Mouse (Mus musculus) cerebellum, adult (tissue): ENCODE measurements around the gene Pitpnm2.
"Not testable (repeated sequence)": the region's sequence is repeated elsewhere in the genome, so short reads cannot be mapped to it uniquely, and the experiment has no call there.

Experiments used
- ATAC-seq: cut with Nextera tagmentation; 2 replicates; pipeline ENCODE4 v1.9.2; 2017; ENCODE audit warnings: mild to moderate bottlenecking, moderate library complexity, mixed read lengths; ENCODE audit not compliant: insufficient number of reproducible peaks, low FRiP score, low TSS enrichment

The Pitpnm2 gene

DNA sequence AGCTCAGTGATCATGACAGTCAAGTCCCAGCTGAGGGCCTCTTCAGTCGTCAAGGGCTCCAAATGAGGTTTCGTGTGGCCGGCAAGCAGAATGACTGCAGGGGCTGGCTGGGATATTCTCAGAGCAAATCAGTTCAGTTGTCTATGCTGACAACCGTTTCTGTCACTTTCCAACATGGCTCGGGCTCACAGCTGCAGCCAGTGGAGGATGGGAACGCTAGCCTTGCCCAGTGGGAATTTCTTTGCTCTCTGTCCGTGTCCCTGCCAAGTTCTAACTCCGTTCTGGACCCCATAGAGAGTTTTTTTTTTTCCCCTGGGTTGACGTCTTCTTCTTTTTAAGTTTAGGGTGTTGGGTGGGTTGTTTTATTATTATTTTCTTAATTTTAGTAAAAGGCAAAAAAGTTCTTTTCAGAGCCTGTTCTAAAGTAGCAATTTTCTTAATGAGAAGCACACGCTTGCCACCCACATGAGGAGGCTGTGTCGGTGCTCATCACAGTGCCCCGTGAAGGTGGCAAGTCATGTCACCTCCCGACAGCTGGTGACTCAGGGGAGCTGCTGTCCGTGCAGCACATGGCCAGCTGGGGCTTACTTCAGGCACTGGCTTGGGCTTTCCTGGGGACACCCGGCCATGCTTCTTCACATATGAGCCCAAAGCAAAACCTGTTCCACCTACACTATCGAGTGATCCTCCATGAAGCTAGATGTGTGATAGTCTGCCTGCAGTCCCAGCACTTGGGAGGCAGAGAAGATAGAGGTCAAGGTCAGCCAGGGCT, 25.1 kb downstream of the Pitpnm2 start:
- ATAC-seq, result no peak

DNA sequence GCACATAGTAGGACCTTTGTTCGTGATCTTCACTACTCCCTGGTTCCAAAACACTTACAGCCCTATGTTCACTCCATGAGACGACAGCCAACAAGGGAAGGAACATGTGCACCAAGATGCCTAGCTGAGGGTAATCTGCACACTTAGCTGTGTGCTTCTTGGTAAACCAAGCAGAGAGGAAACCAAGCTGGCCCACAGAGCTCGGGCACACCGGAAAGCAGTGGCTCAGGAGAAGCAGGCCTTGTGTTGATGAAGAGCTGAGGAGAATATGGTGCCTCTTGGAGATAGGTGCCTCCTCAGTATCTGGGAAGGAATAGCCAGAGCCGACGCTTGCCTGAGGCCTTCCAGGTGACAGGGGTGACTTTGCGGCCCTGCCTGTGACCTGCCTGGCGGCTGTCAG, 26.0 kb downstream of the Pitpnm2 start:
- no peak for ATAC-seq

DNA sequence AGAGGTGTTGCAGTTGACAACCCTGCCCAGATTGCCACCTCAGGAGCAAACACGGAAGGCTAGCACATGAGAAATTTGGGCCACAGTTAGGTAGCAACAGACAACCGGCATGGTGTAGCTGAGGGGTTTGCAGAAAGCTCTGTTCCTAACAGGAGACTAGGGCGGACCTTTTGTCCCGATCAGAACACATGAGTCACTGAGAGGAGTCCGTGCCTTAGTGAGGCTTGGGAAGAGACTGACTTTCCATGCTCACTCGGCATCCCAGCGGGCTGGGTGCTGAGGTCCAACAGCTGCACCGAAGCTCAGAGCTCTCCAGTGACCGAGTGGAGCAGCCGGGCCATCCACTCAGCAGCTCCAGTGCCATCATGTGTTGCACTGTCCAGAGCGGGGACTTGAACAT, 26.9 kb downstream of the Pitpnm2 start:
- ATAC-seq, result no peak

DNA sequence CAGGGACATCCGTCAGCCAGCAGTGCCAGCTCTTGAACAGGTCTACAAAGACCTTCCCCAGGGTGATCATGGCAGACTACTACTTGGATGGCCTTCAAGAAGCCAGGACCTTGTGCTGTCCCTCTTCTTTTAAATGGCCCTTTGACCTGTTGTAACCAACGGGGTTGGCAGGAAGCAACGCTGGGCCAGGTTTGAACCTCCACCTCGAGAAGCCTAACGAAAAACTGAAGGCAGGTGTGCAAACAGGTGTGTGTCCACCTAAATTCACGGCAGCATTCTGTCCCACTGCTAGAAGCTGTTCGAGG, 27.9 kb downstream of the Pitpnm2 start:
- ATAC-seq, result no peak

DNA sequence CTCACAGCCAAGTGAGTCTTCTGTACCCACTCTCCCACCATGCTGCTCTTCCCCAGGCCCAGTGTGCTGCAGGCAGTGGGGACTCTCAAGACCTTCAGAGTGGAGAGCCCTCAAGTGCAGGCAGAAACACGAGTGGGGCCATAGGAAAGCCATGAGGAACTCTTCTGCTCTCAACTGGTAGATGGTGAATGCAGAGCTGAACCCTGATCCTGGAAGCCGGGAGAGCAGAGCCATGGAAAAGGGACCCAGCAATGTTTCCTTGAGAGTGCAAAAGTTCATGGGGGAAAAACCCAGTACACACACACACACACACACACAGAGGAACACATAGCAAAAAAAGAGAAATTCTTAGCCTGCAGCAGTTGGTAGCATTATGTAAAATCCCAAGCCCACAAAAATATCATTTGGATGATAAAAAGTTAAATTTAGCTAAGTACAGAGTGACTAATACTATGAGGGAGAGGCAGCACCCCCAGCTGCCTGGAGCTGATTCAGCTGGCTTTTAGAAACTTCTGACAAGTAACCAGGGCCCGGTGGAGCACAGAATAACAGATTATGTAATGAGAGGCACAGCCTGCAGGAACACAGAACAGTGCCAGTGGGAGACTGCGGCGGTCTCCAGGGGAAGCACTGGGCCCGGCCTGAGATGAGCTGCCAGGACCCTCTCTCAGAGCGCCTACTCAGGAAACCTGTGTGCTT, 28.4 kb downstream of the Pitpnm2 start:
- ATAC-seq, result peak; percentile 45; the same call in 1 of the 2 replicates

DNA sequence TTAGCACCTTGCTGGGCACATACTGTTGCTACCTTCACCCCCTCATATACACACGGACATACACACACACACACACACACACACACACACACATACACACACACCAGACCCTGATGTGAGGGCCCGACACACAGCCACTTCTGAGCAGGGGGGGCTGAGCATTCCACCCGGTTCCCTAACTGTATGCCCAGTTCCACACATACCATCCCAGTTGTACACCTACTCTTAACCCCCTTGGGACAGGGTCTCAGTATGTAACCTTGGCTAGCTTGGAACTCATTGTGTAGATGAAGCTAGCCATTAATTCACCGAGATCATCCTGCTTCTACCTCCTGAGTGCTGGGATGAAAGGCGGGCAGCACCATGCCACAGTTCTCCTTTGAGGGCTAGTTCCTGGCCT, 29.0 kb downstream of the Pitpnm2 start:
- no peak for ATAC-seq

DNA sequence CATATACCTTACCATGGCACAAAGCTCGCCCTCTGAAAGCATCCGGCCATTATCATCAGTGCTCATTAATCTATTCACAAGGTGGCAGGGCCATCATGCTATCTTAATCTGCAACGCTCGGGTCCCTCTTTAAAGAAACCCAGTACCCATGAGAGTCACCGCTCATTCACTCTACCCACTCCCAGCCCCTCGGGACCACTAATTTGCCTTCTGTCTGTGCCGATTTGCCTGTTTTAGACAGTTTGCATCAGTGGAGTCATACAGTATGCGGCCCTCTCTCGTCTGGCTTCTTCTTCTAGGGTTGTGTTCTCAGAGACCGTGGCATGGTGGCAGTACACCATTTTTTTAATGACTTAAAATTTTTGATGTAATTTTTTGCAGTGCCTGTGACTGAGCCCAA, 30.1 kb downstream of the Pitpnm2 start:
- no peak for ATAC-seq

DNA sequence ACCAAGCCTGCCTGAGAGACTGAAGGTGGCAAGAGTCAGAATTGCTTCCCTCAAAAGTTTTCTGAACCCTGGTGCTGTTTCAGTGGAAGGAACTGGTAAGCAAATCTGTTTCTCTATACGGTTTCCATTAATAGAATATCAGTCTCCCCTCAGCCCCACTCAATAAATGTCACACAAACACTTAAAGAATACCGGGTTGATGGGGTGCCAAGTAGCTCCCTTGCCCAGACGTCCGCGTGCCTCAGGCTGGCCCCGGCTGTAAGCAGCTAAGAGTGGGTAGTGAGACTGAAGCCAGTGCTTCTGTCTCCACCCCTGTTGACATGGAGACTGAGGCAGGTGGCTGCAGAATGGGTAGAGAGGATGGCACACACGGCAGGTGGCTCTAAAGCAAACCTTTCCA, 30.6 kb downstream of the Pitpnm2 start:
- ATAC-seq, result no peak

DNA sequence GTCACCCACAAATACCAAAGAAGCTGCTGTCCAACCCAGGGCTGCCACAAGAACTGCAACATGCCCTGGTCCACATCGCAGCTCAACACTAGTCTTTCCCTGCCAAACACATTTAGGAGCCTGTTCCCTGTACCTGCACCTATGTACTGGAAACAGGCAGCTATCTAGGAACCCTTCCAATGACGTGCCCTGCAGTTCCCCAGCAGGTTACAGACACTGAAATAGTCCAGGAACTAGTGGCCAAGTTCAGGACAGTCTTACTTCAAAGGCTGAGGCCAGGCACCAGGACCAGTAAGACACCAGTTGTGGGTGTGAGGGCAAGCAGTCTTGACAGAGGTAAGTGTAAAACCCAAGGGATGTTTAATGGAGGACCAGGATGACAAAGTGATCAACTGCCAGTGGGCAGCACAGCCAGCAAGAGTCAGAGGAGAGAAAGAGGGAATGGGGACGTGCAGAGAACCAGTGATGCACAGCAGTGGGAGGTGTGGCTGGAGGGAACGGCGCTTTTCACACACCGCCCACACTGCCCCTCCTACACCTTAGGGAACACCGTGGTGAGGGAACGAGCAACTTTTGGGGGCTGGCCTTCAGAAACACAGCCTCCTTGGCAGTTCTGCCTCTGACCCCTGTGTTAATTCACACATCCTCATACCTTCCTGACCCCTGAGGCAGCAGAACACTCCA, 31.9 kb downstream of the Pitpnm2 start:
- no peak for ATAC-seq

DNA sequence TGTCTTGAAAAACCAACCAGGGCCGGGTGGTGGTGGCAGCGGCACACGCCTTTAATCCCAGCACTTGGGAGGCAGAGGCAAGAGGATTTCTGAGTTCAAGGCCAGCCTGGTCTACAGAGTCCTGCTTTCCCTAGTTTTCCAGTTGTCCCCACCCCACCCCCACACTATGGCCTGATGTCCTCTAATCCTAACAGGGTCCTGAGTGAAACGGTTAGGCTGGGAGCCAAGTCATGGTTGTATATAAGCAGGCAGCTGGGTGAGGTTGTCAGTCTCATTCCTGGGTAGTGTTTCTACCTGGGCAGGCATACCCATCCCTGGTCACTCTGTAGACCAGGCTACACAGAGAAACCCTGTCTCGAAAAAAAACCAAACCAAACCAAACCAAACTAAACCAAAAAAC, 32.5 kb downstream of the Pitpnm2 start:
- ATAC-seq, result not testable (repeated sequence)

DNA sequence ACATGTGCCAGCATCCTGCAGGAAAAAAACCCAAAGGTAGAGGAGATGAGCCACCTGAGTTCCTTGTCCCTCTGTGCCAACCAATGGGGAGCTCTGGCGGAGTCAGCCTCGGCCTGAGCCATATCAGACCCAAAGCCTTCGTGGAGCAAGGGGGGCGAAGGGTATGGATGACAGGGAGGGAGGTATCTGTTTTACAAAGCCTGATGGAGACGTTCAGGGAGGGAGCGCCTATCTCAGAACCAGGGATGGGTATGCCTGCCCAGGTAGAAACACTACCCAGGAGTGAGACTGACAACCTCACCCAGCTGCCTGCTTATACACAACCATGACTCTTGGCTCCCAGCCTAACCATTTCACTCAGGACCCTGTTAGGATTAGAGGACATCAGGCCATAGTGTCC, 33.2 kb downstream of the Pitpnm2 start:
- ATAC-seq, result no peak

DNA sequence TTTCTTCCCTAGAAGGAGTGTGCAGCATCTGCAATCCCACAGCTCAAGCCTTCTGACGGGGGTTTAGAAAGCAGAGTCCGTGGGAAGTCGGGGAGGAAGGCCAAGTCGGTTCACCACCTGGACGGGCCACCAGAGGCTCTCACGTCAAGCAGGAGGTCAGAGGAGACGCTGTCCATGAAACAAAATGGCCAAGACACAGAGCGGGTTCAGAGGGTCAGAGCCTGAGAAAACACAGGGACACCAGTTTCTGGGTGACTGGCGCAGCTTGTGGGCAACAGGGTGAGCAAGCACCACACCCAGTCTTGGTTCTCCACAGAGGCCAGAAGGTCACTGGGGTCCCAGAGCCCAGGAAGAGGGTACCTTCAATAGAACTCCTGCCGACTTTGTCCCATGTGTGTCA, 33.9 kb downstream of the Pitpnm2 start:
- no peak for ATAC-seq

DNA sequence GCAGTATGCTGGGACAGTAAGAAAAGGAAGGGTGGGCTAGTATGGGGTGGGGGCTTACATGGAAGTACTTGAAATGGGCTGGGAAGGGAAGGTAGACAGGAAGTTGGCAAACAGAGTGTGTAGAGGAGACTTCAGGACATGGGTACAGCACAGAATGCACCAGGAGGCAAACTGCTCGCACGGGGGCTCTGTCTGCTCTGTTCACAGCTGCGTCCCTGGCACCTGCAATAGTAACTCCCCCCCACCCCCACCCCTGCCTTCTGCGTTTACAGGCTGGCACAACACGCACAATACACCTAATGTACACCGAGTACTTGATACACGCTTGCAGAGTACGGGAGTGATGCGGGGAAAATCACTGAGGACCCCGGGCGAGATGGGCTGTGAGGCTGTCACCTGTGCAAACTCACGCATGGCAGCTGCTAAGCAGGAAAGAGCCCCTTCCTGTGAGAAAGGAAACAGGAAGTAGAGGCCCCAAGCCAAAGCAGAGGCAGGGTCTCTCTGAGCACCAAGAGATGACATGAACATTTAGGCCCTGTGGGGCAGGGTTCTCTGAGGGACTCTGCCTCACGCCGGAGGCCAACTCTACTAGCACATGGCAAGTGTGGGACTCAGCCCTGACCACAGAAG, 34.9 kb downstream of the Pitpnm2 start:
- ATAC-seq, result no peak

DNA sequence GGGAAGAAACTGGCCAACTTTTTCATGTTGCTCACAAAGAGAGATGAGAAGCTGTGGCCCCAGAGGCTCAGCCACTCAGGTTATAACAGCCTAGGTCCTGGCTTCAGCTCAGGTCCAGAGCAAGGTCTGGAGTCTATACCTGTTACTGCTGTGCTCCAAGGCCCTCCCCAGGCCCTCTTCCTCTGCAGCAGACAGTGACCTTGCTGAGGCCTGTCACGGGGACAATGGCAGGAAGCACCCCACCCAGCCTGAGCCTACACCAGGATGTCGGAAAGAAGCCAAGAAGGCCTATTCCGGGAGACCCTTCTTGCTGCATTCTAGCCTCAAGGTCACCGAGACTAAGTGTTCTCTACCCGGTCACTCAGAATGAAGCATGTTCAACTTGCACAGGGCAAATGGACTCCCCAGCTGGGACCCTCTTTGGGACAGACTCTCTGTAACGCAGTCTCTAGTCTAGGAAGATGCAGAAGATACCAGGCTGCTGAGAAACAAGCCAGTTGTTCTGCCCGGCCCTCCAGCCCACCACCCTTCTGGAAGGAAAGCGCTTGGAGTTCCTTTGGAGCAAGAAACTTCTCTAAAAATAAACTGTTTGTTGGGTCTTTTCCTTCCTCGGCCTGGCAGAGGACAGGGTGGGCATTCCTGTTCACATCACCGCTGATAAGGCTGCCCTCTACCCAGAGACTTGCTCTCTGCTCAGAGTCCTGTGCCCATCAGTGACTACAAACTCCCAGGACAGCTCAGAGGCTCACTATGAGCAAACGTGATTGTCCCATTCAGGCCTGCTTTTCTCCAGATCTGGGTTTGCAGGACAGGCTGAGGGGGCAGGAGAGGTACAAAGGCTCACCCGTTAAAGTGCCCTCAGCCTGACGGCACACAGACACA, 35.7 kb downstream of the Pitpnm2 start:
- no peak for ATAC-seq

DNA sequence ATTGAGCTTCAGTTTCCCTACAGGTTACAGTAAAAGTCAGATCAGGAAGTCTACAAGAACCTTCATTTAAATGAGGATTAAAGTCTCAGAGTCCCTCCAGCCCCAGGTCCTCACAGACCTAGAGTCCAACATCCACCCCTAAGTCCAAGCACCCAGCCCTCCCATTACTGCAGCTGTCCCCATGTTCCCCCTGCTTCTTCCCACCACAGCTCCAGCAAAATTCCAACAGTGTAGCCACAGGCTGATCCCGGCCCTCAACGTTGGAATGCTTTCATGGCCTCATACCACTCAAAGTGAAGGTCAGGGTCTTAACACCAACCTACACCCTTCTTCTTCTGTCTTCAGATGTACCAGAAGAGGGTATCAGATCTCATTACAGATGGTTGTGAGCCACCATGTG, 37.9 kb downstream of the Pitpnm2 start:
- ATAC-seq, result no peak

DNA sequence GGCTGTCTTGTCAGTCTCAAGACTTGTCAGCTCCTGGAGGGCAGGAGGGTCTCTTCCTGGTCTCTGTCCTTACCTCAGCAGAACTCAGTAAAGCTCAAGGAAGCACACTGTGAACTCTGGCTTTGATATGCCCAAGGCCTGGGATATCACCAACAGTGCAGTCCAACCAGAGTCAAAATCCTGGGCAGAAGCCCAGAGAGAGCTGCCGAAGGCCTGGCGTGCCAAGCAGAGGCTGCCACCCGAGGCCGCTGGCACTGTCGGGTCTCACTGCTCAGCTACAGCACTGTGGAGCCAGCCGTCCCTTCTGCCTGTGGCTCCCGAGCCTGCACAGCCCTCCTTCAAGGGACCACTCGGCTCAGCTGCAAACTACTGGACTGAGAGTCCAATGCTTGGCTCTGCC, 38.3 kb downstream of the Pitpnm2 start:
- ATAC-seq, result peak; percentile 46; the same call in 1 of the 2 replicates

DNA sequence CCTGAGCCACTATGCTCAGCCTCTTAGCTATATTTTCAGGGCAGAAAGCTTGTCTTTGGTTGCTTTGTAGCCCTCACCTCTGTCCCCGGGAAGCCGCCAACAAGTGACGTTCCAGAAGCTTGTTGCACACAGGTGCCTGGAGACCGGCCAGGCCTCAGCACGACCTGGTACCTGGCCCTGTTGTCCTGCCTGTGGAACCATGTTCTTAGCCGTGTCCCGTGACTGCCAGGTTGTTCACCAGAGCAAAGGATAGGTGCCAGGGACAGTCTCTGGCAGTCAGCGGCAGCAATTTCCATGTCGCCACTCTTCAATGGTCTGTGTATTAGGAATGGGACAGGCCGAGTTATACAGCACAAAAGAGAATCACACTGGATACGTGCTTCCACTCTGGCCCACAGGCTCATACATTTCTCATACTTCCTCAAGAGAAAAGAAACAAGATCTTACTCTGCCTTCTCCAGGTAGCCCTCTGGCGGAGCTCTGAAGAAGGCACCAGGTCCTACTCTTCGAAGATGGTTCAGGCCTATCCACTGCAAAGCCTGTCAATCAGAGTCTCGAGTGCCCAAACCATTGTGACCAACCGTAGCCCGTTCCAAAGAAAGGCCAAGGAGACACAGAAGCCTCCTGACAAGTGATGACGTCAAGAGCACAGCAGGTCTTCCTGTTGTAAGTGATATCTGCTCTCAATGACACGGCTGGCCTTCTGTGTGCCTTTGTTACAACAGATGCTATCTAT, 39.1 kb downstream of the Pitpnm2 start:
- ATAC-seq, result no peak

DNA sequence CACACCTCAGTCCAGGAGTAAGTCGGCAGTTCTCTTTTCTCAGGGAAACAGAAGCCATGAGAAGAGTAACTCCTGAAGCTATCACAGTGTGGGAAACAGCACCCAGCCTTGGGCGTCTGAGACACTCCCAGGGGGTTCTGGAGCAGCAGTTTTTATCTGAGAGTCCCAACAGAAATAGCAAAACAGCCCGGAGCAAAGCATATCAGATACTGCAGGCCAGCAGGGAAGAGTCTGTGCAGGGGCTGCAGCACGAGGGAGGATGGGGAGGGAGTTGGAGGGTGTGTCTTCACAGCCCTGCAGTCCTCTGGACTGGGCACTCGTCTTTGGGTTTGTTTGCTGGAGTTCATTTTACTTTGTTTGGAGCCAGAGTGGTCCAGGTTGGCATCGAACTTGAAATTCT, 39.7 kb downstream of the Pitpnm2 start:
- ATAC-seq, result no peak

DNA sequence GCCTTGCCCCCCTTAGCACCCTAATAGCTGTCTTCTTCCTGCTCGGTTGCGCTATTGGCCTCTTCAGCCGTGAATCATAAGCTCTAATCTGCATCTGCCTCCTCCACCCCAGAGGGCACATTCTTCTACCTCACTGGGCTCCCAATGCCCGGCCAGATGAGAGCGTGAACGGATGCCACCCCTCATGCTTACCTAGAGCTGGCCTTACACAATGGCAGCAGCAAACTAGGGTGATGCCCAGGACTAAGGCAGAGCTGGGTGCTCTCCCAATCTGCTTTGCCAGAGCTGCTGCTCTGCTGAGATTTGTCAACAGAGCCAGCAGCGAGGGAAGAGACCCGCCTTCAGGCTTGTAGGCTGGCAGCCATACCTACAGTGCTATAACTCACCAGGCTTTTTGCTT, 41.5 kb downstream of the Pitpnm2 start:
- no peak for ATAC-seq
